ENCODE assay signal across 9 mouse cellular contexts in genomic region chr9:121335568-121335967, GRCm38 (mm10). TPM values are rescaled to one million over a fixed set of nuclear protein-coding genes. Genes with fewer than 3 reads are reported as not detected.
DNase-seq lines count a peak whose midpoint lies in the region; ATAC-seq and TF ChIP-seq lines count a peak whose summit lies in the region.
"Had no signal": no experiment of that assay in that cellular context is flagged by ENCODE, and none has a peak within 500 bp of the region (broad histone marks: within the 10 kb centered on the region; RNA-seq: fewer than 3 reads in every experiment).

No protein-coding gene starts in this region.

- H3K4me3 ChIP-seq in midbrain, embryonic 10.5 days = no peak overlapping the region
- no peak overlapping the region for H3K4me3 ChIP-seq in midbrain, embryonic 15.5 days
- no peak overlapping the region for H3K4me3 ChIP-seq in stomach, embryonic 15.5 days (replicated peaks)
- no peak overlapping the region for H3K4me3 ChIP-seq in cerebellum, adult 2 months (replicated peaks; ENCODE audit: insufficient read depth, low read depth, low read length)

- intact Hi-C loops in heart, postnatal 25 days (cut with DNase I) = no loop called here

- H3K9me3 ChIP-seq in midbrain, embryonic 10.5 days (replicated peaks) = no peaks in the 10 kb centered on the region
- H3K9me3 ChIP-seq in midbrain, embryonic 15.5 days = no peaks in the 10 kb centered on the region
- no peaks in the 10 kb centered on the region for H3K9me3 ChIP-seq in stomach, embryonic 15.5 days

- TF ChIP-seq CTCF in cerebellum, adult 2 months (IDR thresholded peaks at IDR 0.05; ENCODE audit: borderline replicate concordance, insufficient read depth, low read depth, low read length) = no peak

- H3K9ac ChIP-seq in midbrain, embryonic 15.5 days = no peak overlapping the region
- no peak overlapping the region for H3K9ac ChIP-seq in stomach, embryonic 15.5 days
- H3K9ac ChIP-seq: liver, embryonic 14.5 days had no signal

- 48% methylated on average over 7 of the region's 7 CpGs for WGBS in midbrain, embryonic 10.5 days
- WGBS in midbrain, embryonic 15.5 days = 41% methylated on average over 7 of the region's 7 CpGs
- 39% methylated on average over 7 of the region's 7 CpGs for WGBS in stomach, embryonic 15.5 days
- WGBS in cerebellum, adult 2 months = 68% methylated on average over 7 of the region's 7 CpGs

- H3K4me2 ChIP-seq in midbrain, embryonic 15.5 days = no peak overlapping the region
- no peak overlapping the region for H3K4me2 ChIP-seq in stomach, embryonic 15.5 days

- DNase-seq in midbrain, embryonic 10.5 days (ENCODE audit: low spot score) = no peak
- peak; percentile 60 for DNase-seq in heart, postnatal 25 days (ENCODE audit: low spot score)
- peak; percentile 77 to 86 for DNase-seq in kidney, postnatal 36 days
- DNase-seq in adrenal gland, postnatal 10 days = no peak
- no peak for DNase-seq in layer of hippocampus, adult 8-10 months (ENCODE audit: low spot score in 2 of 2)
- no peak for DNase-seq in cerebellum, adult 2 months

- TF ChIP-seq POLR2A in cerebellum, adult 2 months (IDR thresholded peaks at IDR 0.05; ENCODE audit: borderline replicate concordance, insufficient read depth, low read length) = no peak

- H3K27me3 ChIP-seq in midbrain, embryonic 10.5 days (ENCODE audit: low read depth, poor library complexity, severe bottlenecking) = no peaks in the 10 kb centered on the region
- no peaks in the 10 kb centered on the region for H3K27me3 ChIP-seq in midbrain, embryonic 15.5 days (replicated peaks)
- no peaks in the 10 kb centered on the region for H3K27me3 ChIP-seq in stomach, embryonic 15.5 days (replicated peaks)
- H3K27me3 ChIP-seq in cerebellum, adult 2 months (ENCODE audit: control insufficient read depth, insufficient read depth, low read length) = no peaks in the 10 kb centered on the region

- peak overlapping the region; percentile 92 for H3K27ac ChIP-seq in midbrain, embryonic 10.5 days (replicated peaks)
- no peak overlapping the region for H3K27ac ChIP-seq in midbrain, embryonic 15.5 days
- peak overlapping the region; percentile 62; the same call in 1 of the 2 replicates for H3K27ac ChIP-seq in stomach, embryonic 15.5 days
- no peak overlapping the region for H3K27ac ChIP-seq in cerebellum, adult 2 months (ENCODE audit: insufficient read depth, low read length)
- H3K27ac ChIP-seq: liver, embryonic 14.5 days had no signal

- ATAC-seq in midbrain, embryonic 15.5 days (replicated peaks) = no peak
- ATAC-seq in stomach, embryonic 15.5 days (ENCODE audit: insufficient read depth, low FRiP score, low read depth) = no peak

- peaks cover 82% of the 10 kb centered on the region for H3K4me1 ChIP-seq in midbrain, embryonic 10.5 days
- H3K4me1 ChIP-seq in midbrain, embryonic 15.5 days = peaks cover 45% of the 10 kb centered on the region
- H3K4me1 ChIP-seq in stomach, embryonic 15.5 days = peaks cover 59% of the 10 kb centered on the region
- H3K4me1 ChIP-seq in cerebellum, adult 2 months (ENCODE audit: control insufficient read depth, insufficient read depth, low read length) = peaks cover 36% of the 10 kb centered on the region

- H3K36me3 ChIP-seq in midbrain, embryonic 10.5 days = peaks cover 10% of the 10 kb centered on the region
- no peaks in the 10 kb centered on the region for H3K36me3 ChIP-seq in midbrain, embryonic 15.5 days (replicated peaks)
- H3K36me3 ChIP-seq in stomach, embryonic 15.5 days = no peaks in the 10 kb centered on the region

RNA-seq across cellular contexts. Expression of gene Trak1, which starts 38.3 kb away (rescaled TPM):
- 26.5 and 29.7 TPM in 2 replicates for polyA plus RNA-seq in midbrain, embryonic 10.5 days (2016; fragmentation: Nextera tagmentation; extraction: Ambion mirVana)
- 60.7 and 61.2 TPM in 2 replicates for polyA plus RNA-seq in midbrain, embryonic 15.5 days (2015; fragmentation: Nextera tagmentation; extraction: Ambion mirVana)
- total RNA-seq in heart, postnatal 25 days (2021) = 100 to 1,000 TPM; 309 to 322 TPM
- polyA plus RNA-seq in stomach, embryonic 15.5 days (2015; fragmentation: Nextera tagmentation; extraction: Ambion mirVana) = 20.7 and 21.3 TPM in 2 replicates
- total RNA-seq in adrenal gland, postnatal 10 days (2021) = 100 to 1,000 TPM in 1 of 2 experiments, 10 to 100 TPM in 1; 84.0 to 117 TPM
- total RNA-seq in layer of hippocampus, adult 8-10 months (2022) = 100 to 1,000 TPM; 201 to 260 (median 228) TPM
- polyA plus RNA-seq in cerebellum, adult 2 months (2012; rRNA removed) = 103 TPM in 2 replicates

RNA-seq across cellular contexts. Expression of gene Ulk4, which starts 58.6 kb away (rescaled TPM):
- 147 and 155 TPM in 2 replicates for polyA plus RNA-seq in midbrain, embryonic 10.5 days (2016; fragmentation: Nextera tagmentation; extraction: Ambion mirVana)
- polyA plus RNA-seq in midbrain, embryonic 15.5 days (2015; fragmentation: Nextera tagmentation; extraction: Ambion mirVana) = 84.7 and 92.9 TPM in 2 replicates
- total RNA-seq in heart, postnatal 25 days (2021) = under 1 TPM; 0.21 to 0.48 TPM
- 153 and 179 TPM in 2 replicates for polyA plus RNA-seq in stomach, embryonic 15.5 days (2015; fragmentation: Nextera tagmentation; extraction: Ambion mirVana)
- 1 to 10 TPM; 1.6 to 3.5 TPM for total RNA-seq in adrenal gland, postnatal 10 days (2021)
- 10 to 100 TPM in 2 of 4 experiments, 1 to 10 TPM in 2; 7.9 to 10.8 (median 9.9) TPM for total RNA-seq in layer of hippocampus, adult 8-10 months (2022)
- 2.1 and 2.5 TPM in 2 replicates for polyA plus RNA-seq in cerebellum, adult 2 months (2012; rRNA removed)

Comparison
In these comparisons a context has a peak if more than half of its experiments do, and no peak if none do; other contexts are left out.
1. H3K27ac ChIP-seq: peak in midbrain, embryonic 10.5 days (single experiment) and stomach, embryonic 15.5 days (single experiment); none in midbrain, embryonic 15.5 days (single experiment) and cerebellum, adult 2 months (single experiment).
2. DNase-seq: peak in heart, postnatal 25 days (single experiment) and kidney, postnatal 36 days (2 of 2); none in midbrain, embryonic 10.5 days (single experiment), adrenal gland, postnatal 10 days (single experiment), layer of hippocampus, adult 8-10 months (0 of 2) and cerebellum, adult 2 months (0 of 2).
3. RNA of gene Ulk4, which starts 58.6 kb away (polyA plus RNA-seq): 153 to 179 TPM in stomach, embryonic 15.5 days, 147 to 155 TPM in midbrain, embryonic 10.5 days and 84.7 to 92.9 TPM in midbrain, embryonic 15.5 days; 2.1 to 2.5 TPM in cerebellum, adult 2 months; every median in the first group is over 10 times any median in the second.